Mouse (Mus musculus) stomach, postnatal 0 days (tissue): ENCODE data around the gene Ntrk1.

Experiments
- CTCF ChIP-seq: IDR thresholded peaks from 2 replicates; pipeline ENCODE4 v1.5.1; 2016; ENCODE audit warnings: antibody characterized with exemption, low read depth, mild to moderate bottlenecking, moderate library complexity
- EP300 ChIP-seq: optimal IDR thresholded peaks from 2 replicates; pipeline ENCODE3; 2016; ENCODE audit warnings: antibody characterized with exemption

DNA sequence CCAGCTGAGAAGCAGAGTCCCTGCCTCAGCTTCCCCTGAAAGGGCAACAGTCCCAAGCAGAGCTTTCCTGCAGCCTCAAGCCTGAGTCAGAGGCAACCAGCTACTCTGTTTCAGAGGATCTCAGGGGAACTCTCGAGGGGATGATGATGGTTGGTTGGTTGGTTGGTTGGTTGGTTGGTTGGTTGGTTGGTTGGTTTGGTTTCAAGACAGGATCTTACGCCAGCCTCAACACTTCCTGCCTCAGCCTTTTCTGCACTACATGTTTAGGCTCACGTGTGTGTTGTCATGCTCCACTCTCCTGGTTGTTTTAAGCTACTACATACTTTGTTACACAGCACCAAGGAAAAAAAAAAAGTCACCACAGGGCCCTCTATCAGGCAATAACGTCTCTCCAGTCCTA is 51.0 kb downstream of the Ntrk1 start:
- no peak for TF ChIP-seq CTCF
- no peak for TF ChIP-seq EP300
